Mouse (Mus musculus): ENCODE results near the gene Cpox.

DNA sequence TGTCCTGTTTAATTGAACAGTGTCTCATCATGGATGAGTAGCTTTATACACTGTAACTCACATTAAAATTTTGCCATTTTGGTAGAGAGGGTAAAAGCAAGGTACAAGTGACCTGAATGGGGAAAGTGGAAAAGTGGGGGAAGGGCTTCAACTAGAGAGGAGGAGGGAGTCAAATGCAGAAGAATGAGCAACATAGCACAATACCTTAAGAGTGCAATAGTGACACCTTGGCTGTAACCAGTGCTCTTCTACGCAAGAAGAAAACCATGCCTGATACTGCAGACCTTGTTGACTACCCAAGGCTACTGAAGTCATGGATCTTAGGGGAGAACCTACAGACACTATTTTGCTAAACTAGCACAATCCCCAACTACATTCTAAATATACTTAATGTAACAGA, 27.2 kb downstream of the Cpox start:
- TF ChIP-seq EP300 (optimal IDR thresholded peaks at IDR 0.05) (no peak), CTCF (IDR thresholded peaks at IDR 0.05; ENCODE audit: low read depth) (no peak)

Data from stomach, postnatal 0 days (tissue).